Mouse (Mus musculus): Measurements from ENCODE around the gene Ccdc159.

DNA sequence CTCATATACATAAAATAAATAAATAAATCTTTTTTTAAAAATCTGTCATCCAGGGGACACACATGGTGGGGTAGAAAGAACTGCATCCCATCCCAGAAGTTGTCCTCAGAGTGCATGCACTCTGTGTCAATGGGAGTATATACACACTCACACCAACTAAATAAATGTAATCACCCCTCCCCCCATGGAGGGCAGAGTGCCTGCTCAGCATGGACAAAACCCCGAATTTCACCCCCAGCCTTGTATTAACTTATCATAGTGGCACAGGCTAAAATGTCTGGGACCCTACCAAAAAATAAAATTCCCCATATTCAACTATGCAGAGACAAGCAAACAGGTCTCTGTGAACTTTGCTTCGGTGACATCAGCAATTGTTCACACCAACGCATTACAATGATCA, 27.4 kb downstream of the Ccdc159 start:
- TF ChIP-seq POLR2A (IDR thresholded peaks at IDR 0.05; ENCODE audit: extremely low read depth, insufficient read depth, low read length), result no peak
- no peak for TF ChIP-seq CTCF (IDR thresholded peaks at IDR 0.05; ENCODE audit: low read depth, low read length)
